Mouse (Mus musculus) kidney, postnatal 0 days (tissue): ENCODE data around the gene Atf7ip. TPM values are rescaled to one million over a fixed set of nuclear protein-coding genes. Genes with fewer than 3 reads are reported as not detected.

ENCODE experiments used
- ATAC-seq: fragments of 200-750 bp; cut with Nextera tagmentation; replicated peaks from 2 replicates; pipeline ENCODE4 v1.8.0; 2017; ENCODE audit warnings: low read depth, moderate number of reproducible peaks, moderate TSS enrichment, moderate library complexity; ENCODE audit not compliant: low FRiP score
- DNase-seq: peaks from one replicate; pipeline ENCODE4 v3.0.0-alpha.2; 2016; ENCODE audit warnings: low spot score
- H3K27ac ChIP-seq: fragments of 300-500 bp; sonication (generic); 2 replicates; pipeline ENCODE4 v1.5.1; 2014; ENCODE audit warnings: mild to moderate bottlenecking
- H3K27me3 ChIP-seq: fragments of 300-500 bp; sonication (generic); 2 replicates; pipeline ENCODE4 v1.6.1; 2014; ENCODE audit warnings: low read length, mixed read lengths; ENCODE audit not compliant: insufficient read depth
- H3K36me3 ChIP-seq: fragments of 300-500 bp; sonication (generic); 2 replicates; pipeline ENCODE4 v1.6.1; 2014; ENCODE audit warnings: low read length, mixed read lengths; ENCODE audit not compliant: insufficient read depth
- H3K4me1 ChIP-seq: fragments of 300-500 bp; sonication (generic); replicated peaks from 2 replicates; pipeline ENCODE4 v1.6.1; 2014; ENCODE audit warnings: antibody characterized with exemption, low read length, mixed read lengths; ENCODE audit not compliant: insufficient read depth
- H3K4me2 ChIP-seq: fragments of 300-500 bp; sonication (generic); 2 replicates; pipeline ENCODE4 v1.6.1; 2014; ENCODE audit warnings: mild to moderate bottlenecking, low read length, moderate library complexity, mixed read lengths
- H3K4me3 ChIP-seq: fragments of 300-500 bp; sonication (generic); replicated peaks from 2 replicates; pipeline ENCODE4 v1.5.1; 2014; ENCODE audit warnings: low read depth, low read length
- H3K9ac ChIP-seq: fragments of 300-500 bp; sonication (generic); 2 replicates; pipeline ENCODE4 v1.6.1; 2014; ENCODE audit warnings: low read depth, low read length
- H3K9me3 ChIP-seq: fragments of 300-500 bp; sonication (generic); replicated peaks from 2 replicates; pipeline ENCODE4 v1.6.1; 2016; ENCODE audit warnings: low read length, inconsistent platforms, mixed read lengths
- CTCF ChIP-seq: IDR thresholded peaks from 2 replicates; pipeline ENCODE4 v1.5.1; 2016; ENCODE audit warnings: antibody characterized with exemption, low read depth, mild to moderate bottlenecking, moderate library complexity
- WGBS: fragments of 180-500 bp; shearing (Covaris S2); extraction: QIAGEN DNeasy Blood & Tissue Kit; methylation state at CpG from one replicate; pipeline ENCODE4 v1.1.7; 2014; 5-methylcytosine and 5-hydroxymethylcytosine counted together
- polyA plus RNA-seq: library from polyadenylated mRNA; unstranded; fragments of >200 nt; fragmentation: Nextera tagmentation; extraction: Ambion mirVana; gene quantifications from 2 replicates; pipeline ENCODE4 v1.2.1, GENCODE M21; 2015

The Atf7ip gene
- polyA plus RNA-seq, 1 experiment from 2014 or later, result 17.9 TPM

GRCm38 (mm10) chr6:136497744-136498143, 8.2 kb upstream of the Atf7ip start:
- WGBS, result 56% methylated on average over 5 of the region's 5 CpGs

GRCm38 (mm10) chr6:136499292-136499977, 6.5 kb upstream of the Atf7ip start:
- DNase-seq (no peak), ATAC-seq (no peak; the same call in 1 of the 2 replicates)
- Histone ChIP-seq H3K9ac (no peak overlapping the region), H3K36me3 (no peaks in the 10 kb centered on the region), H3K4me2 (no peak overlapping the region), H3K27ac (peak overlapping the region; percentile 42; the same call in 1 of the 2 replicates), H3K9me3 (no peaks in the 10 kb centered on the region), H3K27me3 (no peaks in the 10 kb centered on the region), H3K4me1 (no peaks in the 10 kb centered on the region), H3K4me3 (no peak overlapping the region)
- no peak for TF ChIP-seq CTCF
- WGBS, result 49% methylated on average over 10 of the region's 10 CpGs

More at GRCm38 (mm10) chr6:136497744-136498143, 8.2 kb upstream of the Atf7ip start:
- ATAC-seq, result no peak
- Histone ChIP-seq H3K4me3 (no peak overlapping the region), H3K9me3 (no peaks in the 10 kb centered on the region), H3K27ac (no peak overlapping the region), H3K27me3 (no peaks in the 10 kb centered on the region), H3K4me1 (no peaks in the 10 kb centered on the region), H3K36me3 (no peaks in the 10 kb centered on the region), H3K4me2 (no peak overlapping the region), H3K9ac (no peak overlapping the region)
- TF ChIP-seq CTCF, result no peak
- DNase-seq, result no peak

- no peaks in the 10 kb centered on the region for H3K4me1 ChIP-seq
- 92% methylated on average over 3 of the region's 3 CpGs for WGBS
- no peak for ATAC-seq
Observed at GRCm38 (mm10) chr6:136508652-136509051, 2.7 kb downstream of the Atf7ip start.

GRCm38 (mm10) chr6:136510945-136511344, 5.0 kb downstream of the Atf7ip start:
- H3K4me1 ChIP-seq, result no peaks in the 10 kb centered on the region
- peak; percentile 67 for DNase-seq
- WGBS, result 37% methylated on average over 7 of the region's 7 CpGs
- no peak; the same call in 1 of the 2 replicates for ATAC-seq
- no peaks in the 10 kb centered on the region for H3K27me3 ChIP-seq
- no peak for TF ChIP-seq CTCF
- no peak overlapping the region for H3K4me3 ChIP-seq
- no peak overlapping the region for H3K4me2 ChIP-seq
- H3K9me3 ChIP-seq, result peaks cover 8% of the 10 kb centered on the region; the same call in 1 of the 2 replicates
- H3K27ac ChIP-seq, result no peak overlapping the region
- no peaks in the 10 kb centered on the region for H3K36me3 ChIP-seq
- no peak overlapping the region for H3K9ac ChIP-seq

More at GRCm38 (mm10) chr6:136508652-136509051, 2.7 kb downstream of the Atf7ip start:
- no peak overlapping the region for H3K27ac ChIP-seq
- no peak overlapping the region for H3K9ac ChIP-seq
- no peaks in the 10 kb centered on the region for H3K36me3 ChIP-seq
- DNase-seq, result no peak
- H3K27me3 ChIP-seq, result no peaks in the 10 kb centered on the region
- no peak overlapping the region for H3K4me2 ChIP-seq
- no peak for TF ChIP-seq CTCF
- no peaks in the 10 kb centered on the region for H3K9me3 ChIP-seq
- no peak overlapping the region for H3K4me3 ChIP-seq

GRCm38 (mm10) chr6:136512351-136512750, 6.4 kb downstream of the Atf7ip start:
- WGBS, result 80% methylated on average over 3 of the region's 3 CpGs
- TF ChIP-seq CTCF, result no peak
- no peaks in the 10 kb centered on the region for H3K27me3 ChIP-seq

GRCm38 (mm10) chr6:136516626-136517025, 10.7 kb downstream of the Atf7ip start:
- Histone ChIP-seq H3K27ac (no peak overlapping the region), H3K9ac (no peak overlapping the region), H3K4me1 (no peaks in the 10 kb centered on the region), H3K27me3 (no peaks in the 10 kb centered on the region), H3K4me2 (no peak overlapping the region), H3K9me3 (peaks cover 8% of the 10 kb centered on the region; the same call in 1 of the 2 replicates), H3K4me3 (no peak overlapping the region), H3K36me3 (no peaks in the 10 kb centered on the region)
- TF ChIP-seq CTCF, result no peak
- ATAC-seq (no peak), DNase-seq (no peak)
- 92% methylated on average over 6 of the region's 6 CpGs for WGBS

More at GRCm38 (mm10) chr6:136512351-136512750, 6.4 kb downstream of the Atf7ip start:
- ATAC-seq, result no peak
- Histone ChIP-seq H3K4me3 (no peak overlapping the region), H3K27ac (no peak overlapping the region), H3K4me1 (no peaks in the 10 kb centered on the region), H3K9me3 (peaks cover 8% of the 10 kb centered on the region; the same call in 1 of the 2 replicates), H3K36me3 (no peaks in the 10 kb centered on the region), H3K9ac (no peak overlapping the region), H3K4me2 (no peak overlapping the region)
- DNase-seq, result no peak
